Mouse (Mus musculus): Measurements from ENCODE around the gene Nfrkb. TPM values are rescaled to one million over a fixed set of nuclear protein-coding genes. Genes with fewer than 3 reads are reported as not detected.

The Nfrkb gene
- polyA plus RNA-seq, 1 experiment from 2014 or later = 25.4 TPM

Other genes with a start within 250 kb of the Nfrkb start
- gene Aplp2, start 174.4 kb upstream of the Nfrkb start, polyA plus RNA-seq (2016; fragmentation: Nextera tagmentation; extraction: Ambion mirVana) = 220 and 243 TPM in 2 replicates
- 7.9 and 8.9 TPM in 2 replicates for gene Prdm10, start 105.7 kb upstream of the Nfrkb start, polyA plus RNA-seq (2016; fragmentation: Nextera tagmentation; extraction: Ambion mirVana)
- gene Tmem45b, start 78.3 kb downstream of the Nfrkb start, polyA plus RNA-seq (2016; fragmentation: Nextera tagmentation; extraction: Ambion mirVana) = not detected in 2 replicates